Mouse (Mus musculus): ENCODE results near the gene Dync1li1. TPM values are rescaled to one million over a fixed set of nuclear protein-coding genes. Genes with fewer than 3 reads are reported as not detected.

The Dync1li1 gene
- polyA plus RNA-seq, 1 experiment from 2014 or later, result 118 TPM

DNA sequence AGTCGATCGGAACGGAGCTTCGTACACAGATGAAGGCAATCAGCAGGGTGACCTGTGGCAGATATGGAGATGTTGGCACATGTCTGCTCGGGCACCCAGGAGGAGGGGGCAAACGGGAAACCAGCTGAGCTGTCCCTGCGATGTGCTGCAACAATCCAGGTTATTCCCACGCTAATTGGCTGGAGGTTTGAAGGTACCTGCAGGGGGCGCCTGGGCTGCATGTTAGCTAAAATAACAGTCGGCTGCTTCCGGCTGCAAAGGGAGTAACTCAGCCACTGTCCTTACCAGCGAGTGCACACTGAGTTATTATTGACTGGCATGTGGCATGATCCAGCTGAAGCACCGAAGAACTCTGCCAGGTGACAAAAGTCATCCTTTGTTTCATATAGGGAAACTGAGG, 74.8 kb downstream of the Dync1li1 start:
- H3K36me3 ChIP-seq (ENCODE audit: control insufficient read depth, insufficient read depth, low read length), result no peaks in the 10 kb centered on the region
- H3K4me1 ChIP-seq (ENCODE audit: control insufficient read depth, insufficient read depth, low read length), result peaks cover 3% of the 10 kb centered on the region; the same call in 1 of the 2 replicates
- H3K9me3 ChIP-seq (replicated peaks; ENCODE audit: control insufficient read depth, low read length, poor library complexity, severe bottlenecking), result no peaks in the 10 kb centered on the region
- 68% methylated on average over 13 of the region's 13 CpGs for WGBS
- no peak for ATAC-seq
- H3K4me3 ChIP-seq (ENCODE audit: low read depth, low read length), result no peak overlapping the region
- no peak overlapping the region for H3K9ac ChIP-seq (ENCODE audit: low read depth, low read length)
- H3K27me3 ChIP-seq (ENCODE audit: control insufficient read depth, insufficient read depth, low read depth, low read length), result no peaks in the 10 kb centered on the region
- no peak overlapping the region for H3K27ac ChIP-seq (ENCODE audit: low read length)
- H3K4me2 ChIP-seq (ENCODE audit: low read length), result no peak overlapping the region

DNA sequence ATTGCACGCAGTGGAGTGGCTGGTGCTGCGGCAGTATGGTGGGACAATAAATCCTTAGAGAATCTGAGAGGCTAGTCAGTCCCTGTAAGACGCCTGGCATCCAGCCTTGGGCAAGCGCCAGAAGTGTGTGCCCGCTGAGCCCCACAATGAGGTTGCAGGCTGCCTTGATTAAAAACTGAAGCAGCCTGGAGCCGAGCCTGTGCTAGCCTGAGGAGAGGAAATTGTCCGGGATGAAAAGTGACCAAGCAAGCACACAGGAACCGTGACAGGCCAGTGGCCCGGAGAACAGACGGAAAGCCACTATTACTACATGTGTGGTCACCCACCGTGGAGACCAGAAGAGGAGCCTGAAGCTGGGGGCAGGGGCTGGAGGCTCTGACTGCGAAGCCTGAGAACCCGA, 78.4 kb downstream of the Dync1li1 start:
- no peak overlapping the region for H3K4me3 ChIP-seq (ENCODE audit: low read depth, low read length)
- no peak overlapping the region for H3K4me2 ChIP-seq (ENCODE audit: low read length)
- no peak overlapping the region for H3K9ac ChIP-seq (ENCODE audit: low read depth, low read length)
- no peak overlapping the region for H3K27ac ChIP-seq (ENCODE audit: low read length)
- H3K9me3 ChIP-seq (replicated peaks; ENCODE audit: control insufficient read depth, low read length, poor library complexity, severe bottlenecking), result no peaks in the 10 kb centered on the region
- H3K36me3 ChIP-seq (ENCODE audit: control insufficient read depth, insufficient read depth, low read length), result no peaks in the 10 kb centered on the region
- WGBS, result 48% methylated on average over 13 of the region's 13 CpGs
- ATAC-seq, result peak; percentile 89
- H3K4me1 ChIP-seq (ENCODE audit: control insufficient read depth, insufficient read depth, low read length), result peaks cover 3% of the 10 kb centered on the region; the same call in 1 of the 2 replicates
- no peaks in the 10 kb centered on the region for H3K27me3 ChIP-seq (ENCODE audit: control insufficient read depth, insufficient read depth, low read depth, low read length)

DNA sequence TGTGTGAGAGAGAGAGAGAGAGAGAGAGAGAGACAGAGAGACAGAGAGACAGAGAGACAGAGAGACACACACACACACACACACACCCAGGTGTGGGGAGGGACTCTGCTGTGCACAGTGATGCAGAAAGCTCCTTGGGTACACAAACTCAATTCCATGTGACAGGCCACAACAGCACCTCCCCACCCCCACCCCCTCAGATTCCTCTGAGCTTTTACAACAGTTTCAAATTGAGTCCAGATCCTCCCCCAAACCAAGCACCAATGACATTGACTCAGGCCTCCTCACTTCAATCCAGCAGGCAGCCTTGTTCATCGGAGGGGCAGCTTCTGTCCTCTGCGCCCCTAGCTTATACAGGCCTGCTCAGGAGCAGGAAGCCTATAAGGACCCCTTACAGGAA, 78.9 kb downstream of the Dync1li1 start:
- ATAC-seq, result no peak
- H3K4me2 ChIP-seq (ENCODE audit: low read length), result no peak overlapping the region
- H3K4me3 ChIP-seq (ENCODE audit: low read depth, low read length), result no peak overlapping the region
- H3K36me3 ChIP-seq (ENCODE audit: control insufficient read depth, insufficient read depth, low read length), result no peaks in the 10 kb centered on the region
- H3K27ac ChIP-seq (ENCODE audit: low read length), result no peak overlapping the region
- no peaks in the 10 kb centered on the region for H3K9me3 ChIP-seq (replicated peaks; ENCODE audit: control insufficient read depth, low read length, poor library complexity, severe bottlenecking)
- H3K9ac ChIP-seq (ENCODE audit: low read depth, low read length), result no peak overlapping the region
- H3K4me1 ChIP-seq (ENCODE audit: control insufficient read depth, insufficient read depth, low read length), result peaks cover 3% of the 10 kb centered on the region; the same call in 1 of the 2 replicates
- 80% methylated on average over 2 of the region's 2 CpGs for WGBS
- H3K27me3 ChIP-seq (ENCODE audit: control insufficient read depth, insufficient read depth, low read depth, low read length), result no peaks in the 10 kb centered on the region

DNA sequence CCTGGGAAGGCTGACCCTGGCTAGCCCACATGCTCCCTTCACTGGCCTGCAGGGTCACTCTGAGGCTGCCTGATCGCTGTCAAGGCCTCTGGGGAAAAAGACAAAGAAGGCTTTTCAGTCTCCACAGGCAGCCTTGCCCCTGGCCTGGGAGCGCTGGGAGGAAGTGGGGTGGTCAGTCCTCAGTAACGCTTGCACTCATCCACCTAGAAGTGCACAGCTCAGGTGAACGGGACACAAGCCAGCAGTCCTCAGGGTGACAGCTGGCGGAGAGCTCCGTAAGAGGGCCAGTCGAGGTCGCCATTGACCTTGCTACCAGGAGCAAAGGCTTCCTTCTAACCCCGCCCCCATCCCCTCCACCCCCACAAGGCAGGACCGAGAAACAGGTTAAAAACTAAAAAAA, 79.5 kb downstream of the Dync1li1 start:
- H3K4me3 ChIP-seq (ENCODE audit: low read depth, low read length), result no peak overlapping the region
- no peak for ATAC-seq
- no peak overlapping the region for H3K9ac ChIP-seq (ENCODE audit: low read depth, low read length)
- H3K4me1 ChIP-seq (ENCODE audit: control insufficient read depth, insufficient read depth, low read length), result peaks cover 3% of the 10 kb centered on the region; the same call in 1 of the 2 replicates
- H3K27me3 ChIP-seq (ENCODE audit: control insufficient read depth, insufficient read depth, low read depth, low read length), result no peaks in the 10 kb centered on the region
- WGBS, result 61% methylated on average over 10 of the region's 10 CpGs
- no peaks in the 10 kb centered on the region for H3K36me3 ChIP-seq (ENCODE audit: control insufficient read depth, insufficient read depth, low read length)
- H3K9me3 ChIP-seq (replicated peaks; ENCODE audit: control insufficient read depth, low read length, poor library complexity, severe bottlenecking), result no peaks in the 10 kb centered on the region
- H3K4me2 ChIP-seq (ENCODE audit: low read length), result no peak overlapping the region
- H3K27ac ChIP-seq (ENCODE audit: low read length), result no peak overlapping the region

DNA sequence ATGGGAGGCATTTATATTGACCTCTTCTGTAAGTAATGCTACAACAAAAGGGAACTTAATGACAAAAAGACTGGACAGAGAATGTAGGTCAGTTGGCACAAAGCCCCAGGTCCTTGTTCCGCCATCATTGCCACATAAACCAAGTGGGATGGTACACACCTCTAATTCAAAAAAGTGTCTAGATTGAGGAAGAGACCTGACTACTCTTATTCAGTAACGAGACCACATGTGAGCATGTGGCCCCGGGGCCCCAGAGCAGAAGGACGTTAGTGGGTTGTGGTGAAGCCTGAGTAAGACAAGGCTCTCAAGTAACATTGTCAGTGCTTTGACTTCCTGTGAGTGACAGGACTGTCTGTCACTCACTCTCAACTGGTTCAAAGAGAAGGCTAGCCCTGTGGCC, 81.6 kb downstream of the Dync1li1 start:
- peaks cover 3% of the 10 kb centered on the region; the same call in 1 of the 2 replicates for H3K4me1 ChIP-seq (ENCODE audit: control insufficient read depth, insufficient read depth, low read length)
- no peaks in the 10 kb centered on the region for H3K9me3 ChIP-seq (replicated peaks; ENCODE audit: control insufficient read depth, low read length, poor library complexity, severe bottlenecking)
- no peak for ATAC-seq
- no peak overlapping the region for H3K9ac ChIP-seq (ENCODE audit: low read depth, low read length)
- H3K36me3 ChIP-seq (ENCODE audit: control insufficient read depth, insufficient read depth, low read length), result no peaks in the 10 kb centered on the region
- no peaks in the 10 kb centered on the region for H3K27me3 ChIP-seq (ENCODE audit: control insufficient read depth, insufficient read depth, low read depth, low read length)
- WGBS, result 90% methylated on average over 4 of the region's 4 CpGs
- H3K27ac ChIP-seq (ENCODE audit: low read length), result no peak overlapping the region
- H3K4me2 ChIP-seq (ENCODE audit: low read length), result no peak overlapping the region
- H3K4me3 ChIP-seq (ENCODE audit: low read depth, low read length), result no peak overlapping the region

DNA sequence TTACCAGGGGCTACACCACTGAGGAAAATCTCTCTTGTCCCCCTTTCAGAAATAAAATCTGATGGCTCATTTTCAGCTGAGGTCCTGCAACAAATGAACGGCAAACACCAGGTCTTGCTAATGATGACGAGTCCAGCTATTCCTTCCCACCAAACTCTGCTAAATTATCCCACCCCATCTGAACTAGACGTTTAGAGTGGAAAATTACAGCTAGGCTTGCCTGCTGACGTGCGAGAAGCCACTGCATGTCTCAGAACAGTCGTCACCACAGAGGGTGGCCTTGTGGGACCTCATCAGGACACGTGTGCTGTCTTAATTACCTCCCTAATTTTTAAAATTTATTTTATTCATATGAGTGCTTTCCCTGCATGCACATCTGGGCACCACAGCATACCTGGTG, 83.0 kb downstream of the Dync1li1 start:
- H3K9ac ChIP-seq (ENCODE audit: low read depth, low read length), result no peak overlapping the region
- no peaks in the 10 kb centered on the region for H3K9me3 ChIP-seq (replicated peaks; ENCODE audit: control insufficient read depth, low read length, poor library complexity, severe bottlenecking)
- H3K27me3 ChIP-seq (ENCODE audit: control insufficient read depth, insufficient read depth, low read depth, low read length), result no peaks in the 10 kb centered on the region
- peaks cover 3% of the 10 kb centered on the region; the same call in 1 of the 2 replicates for H3K4me1 ChIP-seq (ENCODE audit: control insufficient read depth, insufficient read depth, low read length)
- no peak overlapping the region for H3K27ac ChIP-seq (ENCODE audit: low read length)
- H3K4me2 ChIP-seq (ENCODE audit: low read length), result no peak overlapping the region
- no peak for ATAC-seq
- no peaks in the 10 kb centered on the region for H3K36me3 ChIP-seq (ENCODE audit: control insufficient read depth, insufficient read depth, low read length)
- no peak overlapping the region for H3K4me3 ChIP-seq (ENCODE audit: low read depth, low read length)
- 89% methylated on average over 7 of the region's 7 CpGs for WGBS

Other genes with a start within 250 kb of the Dync1li1 start
- gene Ccr4, start 183.9 kb upstream of the Dync1li1 start, polyA plus RNA-seq (2015; fragmentation: Nextera tagmentation; extraction: Ambion mirVana), result not detected in 2 replicates
- gene C130032M10Rik, start 173.1 kb upstream of the Dync1li1 start, polyA plus RNA-seq (2015; fragmentation: Nextera tagmentation; extraction: Ambion mirVana), result not detected in 2 replicates
- 0.15 and 0.17 TPM in 2 replicates for gene Trim71, start 124.4 kb upstream of the Dync1li1 start, polyA plus RNA-seq (2015; fragmentation: Nextera tagmentation; extraction: Ambion mirVana)
- gene Cnot10, start 48.6 kb upstream of the Dync1li1 start, polyA plus RNA-seq (2015; fragmentation: Nextera tagmentation; extraction: Ambion mirVana), result 54.0 and 59.3 TPM in 2 replicates
- gene Cmtm6, start 42.3 kb downstream of the Dync1li1 start, polyA plus RNA-seq (2015; fragmentation: Nextera tagmentation; extraction: Ambion mirVana), result 18.7 TPM in 2 replicates
- 7.2 and 10.4 TPM in 2 replicates for gene Cmtm7, start 93.1 kb downstream of the Dync1li1 start, polyA plus RNA-seq (2015; fragmentation: Nextera tagmentation; extraction: Ambion mirVana)
- gene Cmtm8, start 155.4 kb downstream of the Dync1li1 start, polyA plus RNA-seq (2015; fragmentation: Nextera tagmentation; extraction: Ambion mirVana), result 8.3 and 8.5 TPM in 2 replicates
- gene Gpd1l, start 245.2 kb downstream of the Dync1li1 start, polyA plus RNA-seq (2015; fragmentation: Nextera tagmentation; extraction: Ambion mirVana), result 34.1 and 40.1 TPM in 2 replicates